Mouse (Mus musculus): ENCODE results near the gene Krt31. TPM values are rescaled to one million over a fixed set of nuclear protein-coding genes. Genes with fewer than 3 reads are reported as not detected.

The Krt31 gene
- polyA plus RNA-seq, 1 experiment from 2014 or later = 0.12 TPM

DNA sequence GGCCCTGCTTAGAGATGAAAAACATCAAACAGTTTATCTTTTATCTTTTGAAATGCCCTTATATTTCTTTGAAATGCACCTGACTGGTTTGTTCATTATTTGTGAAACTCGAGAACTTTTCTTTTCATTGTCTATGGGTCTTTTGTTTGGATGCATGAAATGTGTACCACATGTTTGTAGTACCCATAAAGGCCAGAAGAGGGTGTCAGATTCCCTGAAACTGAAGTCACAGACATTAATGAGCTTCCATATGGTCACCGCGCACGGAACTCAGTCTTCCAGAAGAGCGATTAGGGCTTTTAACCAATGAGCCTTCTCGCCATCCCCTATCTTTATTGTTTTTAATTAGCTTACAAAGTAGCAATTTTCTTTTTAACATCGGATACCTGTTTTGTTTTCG lies 8.5 kb upstream of the Krt31 start:
- Histone ChIP-seq H3K4me3 (ENCODE audit: low read length) (no peak overlapping the region), H3K36me3 (ENCODE audit: control insufficient read depth, insufficient read depth) (no peaks in the 10 kb centered on the region), H3K4me1 (ENCODE audit: control insufficient read depth, insufficient read depth, low read length) (no peaks in the 10 kb centered on the region), H3K27ac (ENCODE audit: low read length) (no peak overlapping the region), H3K27me3 (ENCODE audit: control insufficient read depth, insufficient read depth, low read length) (no peaks in the 10 kb centered on the region), H3K9me3 (replicated peaks; ENCODE audit: control insufficient read depth, low read length) (peaks cover 2% of the 10 kb centered on the region; the same call in 1 of the 2 replicates), H3K4me2 (ENCODE audit: low read depth, low read length) (no peak overlapping the region), H3K9ac (ENCODE audit: low read length) (no peak overlapping the region)
- WGBS = 70% methylated on average over 8 of the region's 8 CpGs
- ATAC-seq (replicated peaks; ENCODE audit: extremely low read depth, insufficient read depth, low FRiP score) = no peak

DNA sequence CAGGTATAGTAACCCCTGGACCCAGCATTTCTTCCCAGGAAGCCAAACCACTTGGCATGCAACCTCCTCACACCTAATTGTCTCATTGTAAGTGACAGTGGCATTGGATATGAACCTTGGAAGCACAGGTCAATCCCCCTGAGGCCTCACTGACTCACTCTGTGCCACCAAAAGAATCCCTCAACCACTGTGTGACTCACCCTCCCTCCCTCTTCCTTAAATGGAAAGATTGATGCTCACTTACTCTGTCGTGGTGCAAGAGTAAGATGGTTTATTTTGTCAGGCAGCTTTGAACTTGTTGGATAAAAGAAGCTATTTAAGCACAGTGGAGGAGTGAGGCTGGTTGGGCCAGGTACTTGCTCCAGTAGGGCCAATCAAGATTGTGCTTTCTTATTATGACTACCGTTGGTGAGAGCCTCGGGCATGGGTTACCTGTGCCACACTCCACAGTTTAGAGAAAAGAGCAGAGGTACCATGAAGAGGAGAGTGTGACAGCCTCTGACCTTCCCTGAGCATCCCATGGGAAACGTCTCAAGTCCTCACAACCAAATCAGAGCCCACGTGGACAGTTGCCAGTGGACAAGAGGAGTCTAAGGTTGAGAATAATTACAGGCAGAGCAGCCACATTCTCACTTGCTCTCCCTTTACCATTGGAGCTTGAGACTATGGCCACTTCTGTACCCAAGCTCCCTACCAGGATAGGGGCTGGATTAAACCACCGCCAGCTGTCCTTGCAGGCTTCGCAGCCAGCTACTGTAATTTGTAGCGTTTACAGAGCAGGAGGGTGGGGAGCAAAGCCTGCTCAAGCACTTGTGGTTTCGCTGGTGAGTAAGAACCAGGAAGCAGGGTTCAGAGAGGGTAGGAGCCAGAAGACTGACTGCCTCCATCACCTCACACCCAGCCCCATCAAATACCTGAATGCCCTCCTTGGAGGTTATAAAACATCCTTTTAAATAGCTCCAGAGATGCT lies 5.6 kb upstream of the Krt31 start:
- no peaks in the 10 kb centered on the region for H3K4me1 ChIP-seq (ENCODE audit: control insufficient read depth, insufficient read depth, low read length)
- no peaks in the 10 kb centered on the region for H3K36me3 ChIP-seq (ENCODE audit: control insufficient read depth, insufficient read depth)
- 62% methylated on average over 9 of the region's 9 CpGs for WGBS
- no peak overlapping the region for H3K9ac ChIP-seq (ENCODE audit: low read length)
- H3K9me3 ChIP-seq (replicated peaks; ENCODE audit: control insufficient read depth, low read length) = peaks cover 2% of the 10 kb centered on the region; the same call in 1 of the 2 replicates
- H3K27ac ChIP-seq (ENCODE audit: low read length) = no peak overlapping the region
- no peaks in the 10 kb centered on the region for H3K27me3 ChIP-seq (ENCODE audit: control insufficient read depth, insufficient read depth, low read length)
- H3K4me3 ChIP-seq (ENCODE audit: low read length) = no peak overlapping the region
- no peak for ATAC-seq (replicated peaks; ENCODE audit: extremely low read depth, insufficient read depth, low FRiP score)
- H3K4me2 ChIP-seq (ENCODE audit: low read depth, low read length) = no peak overlapping the region

DNA sequence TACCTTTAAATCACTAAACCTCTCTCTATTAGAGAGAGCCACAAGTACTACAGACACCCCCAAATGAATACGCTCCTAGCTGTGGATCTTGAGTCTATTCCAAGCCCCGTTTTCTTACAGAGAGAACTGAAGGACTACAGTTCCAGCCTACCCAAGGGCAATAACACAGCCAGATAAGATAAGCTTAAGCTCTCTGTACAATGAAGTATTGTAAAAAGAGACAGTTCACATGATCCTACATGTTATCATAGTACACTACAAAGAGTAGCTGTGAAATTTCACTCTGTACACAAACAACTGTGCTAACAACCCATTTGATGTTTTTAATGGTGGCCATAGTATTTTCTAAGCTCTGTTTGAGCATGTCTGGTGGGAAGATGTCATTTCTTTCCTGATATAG lies 3.2 kb downstream of the Krt31 start:
- Histone ChIP-seq H3K27ac (ENCODE audit: low read length) (no peak overlapping the region), H3K27me3 (ENCODE audit: control insufficient read depth, insufficient read depth, low read length) (no peaks in the 10 kb centered on the region), H3K9ac (ENCODE audit: low read length) (no peak overlapping the region), H3K4me2 (ENCODE audit: low read depth, low read length) (no peak overlapping the region), H3K9me3 (replicated peaks; ENCODE audit: control insufficient read depth, low read length) (no peaks in the 10 kb centered on the region), H3K4me3 (ENCODE audit: low read length) (no peak overlapping the region), H3K4me1 (ENCODE audit: control insufficient read depth, insufficient read depth, low read length) (peaks cover 3% of the 10 kb centered on the region; the same call in 1 of the 2 replicates), H3K36me3 (ENCODE audit: control insufficient read depth, insufficient read depth) (no peaks in the 10 kb centered on the region)
- ATAC-seq (replicated peaks; ENCODE audit: extremely low read depth, insufficient read depth, low FRiP score) = no peak
- WGBS = 43% methylated on average over 2 of the region's 2 CpGs

DNA sequence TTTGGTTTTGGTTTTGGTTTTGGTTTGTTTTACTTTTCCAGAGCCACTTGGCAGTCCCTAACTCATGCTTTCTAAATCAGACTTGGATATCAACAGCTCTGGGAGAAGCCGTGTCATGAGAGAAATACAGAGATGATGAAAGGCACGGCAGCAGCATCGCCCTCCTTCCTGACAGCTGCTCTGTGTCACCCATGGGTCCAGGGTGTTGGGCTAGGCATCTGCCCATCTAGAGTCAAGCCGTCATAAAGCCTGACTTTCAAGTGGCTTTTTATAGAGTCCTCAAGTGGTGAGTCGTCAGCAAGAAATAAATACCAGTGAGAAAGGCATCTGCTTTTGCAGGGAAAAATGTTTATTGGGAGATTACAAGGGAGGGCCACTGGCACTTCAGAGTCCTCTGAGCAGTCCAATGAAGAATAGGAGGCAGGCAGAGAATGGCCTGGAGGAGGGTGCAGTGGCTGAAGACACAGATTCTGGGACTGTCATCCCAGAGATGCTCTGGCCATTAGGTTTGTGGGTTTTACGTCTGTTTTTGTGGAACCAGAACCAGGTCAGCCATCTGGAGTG lies 4.0 kb downstream of the Krt31 start:
- Histone ChIP-seq H3K4me2 (ENCODE audit: low read depth, low read length) (peak overlapping the region; percentile 8; the same call in 1 of the 2 replicates), H3K36me3 (ENCODE audit: control insufficient read depth, insufficient read depth) (no peaks in the 10 kb centered on the region), H3K27ac (ENCODE audit: low read length) (no peak overlapping the region), H3K4me1 (ENCODE audit: control insufficient read depth, insufficient read depth, low read length) (peaks cover 3% of the 10 kb centered on the region; the same call in 1 of the 2 replicates), H3K27me3 (ENCODE audit: control insufficient read depth, insufficient read depth, low read length) (no peaks in the 10 kb centered on the region), H3K4me3 (ENCODE audit: low read length) (no peak overlapping the region), H3K9me3 (replicated peaks; ENCODE audit: control insufficient read depth, low read length) (no peaks in the 10 kb centered on the region), H3K9ac (ENCODE audit: low read length) (no peak overlapping the region)
- no peak for ATAC-seq (replicated peaks; ENCODE audit: extremely low read depth, insufficient read depth, low FRiP score)
- WGBS = 36% methylated on average over 6 of the region's 6 CpGs

DNA sequence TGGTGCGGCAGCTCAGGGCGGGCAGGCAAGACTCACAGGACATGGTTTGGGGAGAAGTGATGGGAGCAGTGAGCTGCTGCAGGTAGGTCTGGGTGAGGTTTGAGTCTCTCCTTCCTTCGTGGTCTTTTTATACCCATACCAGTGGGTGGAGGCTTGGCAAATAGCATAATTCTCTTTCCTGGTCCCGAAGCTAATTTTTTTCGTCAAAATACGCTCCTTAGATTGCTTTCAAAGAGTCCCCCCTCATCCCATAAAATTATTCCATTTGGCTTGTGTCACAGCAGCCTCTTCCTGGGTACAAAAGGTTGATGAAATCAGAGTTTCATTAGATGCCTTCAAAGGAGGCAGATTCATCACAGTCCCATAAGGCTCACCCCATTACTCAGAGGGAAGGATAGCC lies 8.9 kb downstream of the Krt31 start, which contains the start of gene Krt34:
TSS of gene Krt34 (minus strand) at position 101 of the 400 bp plus-strand sequence.
- H3K4me3 ChIP-seq (ENCODE audit: low read length) = no peak within 1 kb of the TSS
- H3K4me2 ChIP-seq (ENCODE audit: low read depth, low read length) = no peak within 1 kb of the TSS
- no peaks in the 10 kb centered on the region for H3K9me3 ChIP-seq (replicated peaks; ENCODE audit: control insufficient read depth, low read length)
- H3K27me3 ChIP-seq (ENCODE audit: control insufficient read depth, insufficient read depth, low read length) = no peaks in the 10 kb centered on the region
- peaks cover under 1% of the 10 kb centered on the region; the same call in 1 of the 2 replicates for H3K4me1 ChIP-seq (ENCODE audit: control insufficient read depth, insufficient read depth, low read length)
- no peak within 1 kb of the TSS for H3K27ac ChIP-seq (ENCODE audit: low read length)
- H3K36me3 ChIP-seq (ENCODE audit: control insufficient read depth, insufficient read depth) = no peaks in the 10 kb centered on the region
- no peak within 1 kb of the TSS for H3K9ac ChIP-seq (ENCODE audit: low read length)
- WGBS = 85% methylated on average over 6 of the region's 6 CpGs
- no peak for ATAC-seq (replicated peaks; ENCODE audit: extremely low read depth, insufficient read depth, low FRiP score)

DNA sequence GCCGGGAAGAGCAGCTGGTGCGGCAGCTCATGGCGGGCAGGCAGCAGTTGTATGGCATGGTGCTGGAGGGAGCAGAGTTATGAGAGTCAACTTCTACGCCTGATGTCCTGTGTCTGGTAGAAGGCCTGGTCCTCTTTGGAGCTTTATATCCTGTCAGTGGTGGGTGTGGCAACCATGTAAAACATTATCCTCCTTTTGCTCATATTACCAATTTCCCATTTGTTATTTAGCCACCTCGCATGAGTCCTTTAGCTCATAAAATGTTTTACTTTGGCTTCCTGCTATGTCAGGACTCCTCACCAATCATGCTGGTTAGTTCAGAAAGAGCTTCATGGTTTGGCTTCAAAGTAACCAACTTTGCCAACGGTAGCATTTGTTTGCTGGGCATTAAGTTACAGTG lies 20.6 kb downstream of the Krt31 start, which contains the start of gene Krt33b:
TSS of gene Krt33b (minus strand) at position 101 of the 400 bp plus-strand sequence.
- H3K4me1 ChIP-seq (ENCODE audit: control insufficient read depth, insufficient read depth, low read length) = no peaks in the 10 kb centered on the region
- H3K4me3 ChIP-seq (ENCODE audit: low read length) = no peak within 1 kb of the TSS
- no peak within 1 kb of the TSS for H3K4me2 ChIP-seq (ENCODE audit: low read depth, low read length)
- H3K9me3 ChIP-seq (replicated peaks; ENCODE audit: control insufficient read depth, low read length) = no peaks in the 10 kb centered on the region
- H3K27ac ChIP-seq (ENCODE audit: low read length) = no peak within 1 kb of the TSS
- no peaks in the 10 kb centered on the region for H3K36me3 ChIP-seq (ENCODE audit: control insufficient read depth, insufficient read depth)
- WGBS = 82% methylated on average over 6 of the region's 6 CpGs
- no peak for ATAC-seq (replicated peaks; ENCODE audit: extremely low read depth, insufficient read depth, low FRiP score)
- no peak within 1 kb of the TSS for H3K9ac ChIP-seq (ENCODE audit: low read length)
- no peaks in the 10 kb centered on the region for H3K27me3 ChIP-seq (ENCODE audit: control insufficient read depth, insufficient read depth, low read length)

DNA sequence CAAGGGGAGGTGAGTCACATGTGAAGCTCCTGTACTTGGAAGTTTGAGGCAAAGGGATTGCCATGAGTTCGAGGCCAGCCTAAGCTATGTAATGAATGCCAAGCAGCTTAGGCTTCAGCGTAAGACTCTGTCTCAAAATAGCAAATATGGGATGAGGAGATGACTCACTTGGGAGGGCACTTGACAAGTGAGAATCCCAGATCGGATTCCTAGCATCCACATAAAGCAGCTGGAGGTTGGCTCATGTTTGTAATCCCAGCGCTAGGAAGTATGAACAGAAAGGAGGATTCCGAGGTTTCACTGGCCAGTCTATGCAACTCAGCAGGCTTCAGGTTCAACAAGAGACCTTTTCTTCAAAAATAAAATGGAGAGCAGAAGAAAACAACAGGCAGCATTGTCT lies 28.9 kb downstream of the Krt31 start:
- Histone ChIP-seq H3K27me3 (ENCODE audit: control insufficient read depth, insufficient read depth, low read length) (no peaks in the 10 kb centered on the region), H3K4me2 (ENCODE audit: low read depth, low read length) (no peak overlapping the region), H3K9me3 (replicated peaks; ENCODE audit: control insufficient read depth, low read length) (no peaks in the 10 kb centered on the region), H3K36me3 (ENCODE audit: control insufficient read depth, insufficient read depth) (no peaks in the 10 kb centered on the region), H3K9ac (ENCODE audit: low read length) (no peak overlapping the region), H3K27ac (ENCODE audit: low read length) (no peak overlapping the region), H3K4me3 (ENCODE audit: low read length) (no peak overlapping the region), H3K4me1 (ENCODE audit: control insufficient read depth, insufficient read depth, low read length) (no peaks in the 10 kb centered on the region)
- 49% methylated on average over 5 of the region's 5 CpGs for WGBS
- ATAC-seq (replicated peaks; ENCODE audit: extremely low read depth, insufficient read depth, low FRiP score) = no peak

DNA sequence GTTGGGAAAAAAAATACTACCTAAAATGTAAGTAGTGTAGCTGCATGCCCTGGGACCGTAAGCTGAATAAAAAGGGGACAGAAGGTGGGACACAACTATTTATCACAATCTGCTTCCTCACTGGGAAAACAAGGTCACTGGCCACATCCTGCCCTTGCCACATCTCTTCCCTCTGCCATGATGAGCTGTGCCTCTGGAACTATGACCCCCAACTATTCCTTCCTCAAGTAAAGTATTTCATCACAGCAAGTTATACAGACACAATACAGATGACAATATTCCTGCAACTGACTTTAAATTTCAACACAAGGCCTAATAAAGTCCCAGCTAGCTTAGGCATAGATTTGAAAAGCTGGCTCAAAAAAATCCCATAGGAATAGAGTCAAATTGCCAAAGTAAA lies 30.9 kb downstream of the Krt31 start:
- H3K4me3 ChIP-seq (ENCODE audit: low read length) = no peak overlapping the region
- H3K27me3 ChIP-seq (ENCODE audit: control insufficient read depth, insufficient read depth, low read length) = no peaks in the 10 kb centered on the region
- no peak overlapping the region for H3K4me2 ChIP-seq (ENCODE audit: low read depth, low read length)
- no peak overlapping the region for H3K9ac ChIP-seq (ENCODE audit: low read length)
- no peaks in the 10 kb centered on the region for H3K4me1 ChIP-seq (ENCODE audit: control insufficient read depth, insufficient read depth, low read length)
- no peak for ATAC-seq (replicated peaks; ENCODE audit: extremely low read depth, insufficient read depth, low FRiP score)
- H3K9me3 ChIP-seq (replicated peaks; ENCODE audit: control insufficient read depth, low read length) = no peaks in the 10 kb centered on the region
- 61% methylated on average over 1 of the region's 1 CpGs for WGBS
- H3K36me3 ChIP-seq (ENCODE audit: control insufficient read depth, insufficient read depth) = no peaks in the 10 kb centered on the region
- no peak overlapping the region for H3K27ac ChIP-seq (ENCODE audit: low read length)

DNA sequence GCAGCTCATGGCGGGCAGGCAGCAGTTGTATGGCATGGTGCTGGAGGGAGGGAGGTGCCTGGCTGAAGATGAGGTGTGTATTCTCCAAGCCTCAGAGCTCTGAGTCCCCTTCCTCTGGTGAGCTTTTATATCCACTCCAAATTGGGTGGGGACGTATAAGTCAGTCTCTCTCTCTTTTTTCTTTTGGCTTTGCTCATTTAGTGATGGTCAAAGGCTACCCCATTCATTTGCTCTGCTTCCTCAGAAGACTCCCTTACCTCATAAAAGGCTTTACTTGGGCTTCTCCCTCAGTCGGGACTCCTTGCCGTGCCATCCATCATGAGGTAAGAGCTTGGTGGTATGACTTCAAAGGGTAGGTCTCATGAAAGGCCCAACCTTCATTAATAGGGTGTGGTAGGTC lies 34.2 kb downstream of the Krt31 start, which contains the start of gene Krt33a:
TSS of gene Krt33a (minus strand) at position 101 of the 400 bp plus-strand sequence.
- Histone ChIP-seq H3K9me3 (replicated peaks; ENCODE audit: control insufficient read depth, low read length) (no peaks in the 10 kb centered on the region), H3K9ac (ENCODE audit: low read length) (no peak within 1 kb of the TSS)
- ATAC-seq (replicated peaks; ENCODE audit: extremely low read depth, insufficient read depth, low FRiP score) = no peak

More for the DNA sequence above, 34.2 kb downstream of the Krt31 start, which contains the start of gene Krt33a:
- no peak within 1 kb of the TSS for H3K27ac ChIP-seq (ENCODE audit: low read length)
- WGBS = 72% methylated on average over 4 of the region's 4 CpGs
- H3K36me3 ChIP-seq (ENCODE audit: control insufficient read depth, insufficient read depth) = no peaks in the 10 kb centered on the region
- H3K27me3 ChIP-seq (ENCODE audit: control insufficient read depth, insufficient read depth, low read length) = no peaks in the 10 kb centered on the region
- no peaks in the 10 kb centered on the region for H3K4me1 ChIP-seq (ENCODE audit: control insufficient read depth, insufficient read depth, low read length)
- H3K4me2 ChIP-seq (ENCODE audit: low read depth, low read length) = no peak within 1 kb of the TSS
- no peak within 1 kb of the TSS for H3K4me3 ChIP-seq (ENCODE audit: low read length)
